Mouse (Mus musculus): ENCODE measurements at regions not wholly inside any gene's neighbourhood (a gene's known extent, or its start where the extent isn't known, plus 50 kb on each side); places are given as distances from the start of the nearest gene placed in this dataset.

DNA sequence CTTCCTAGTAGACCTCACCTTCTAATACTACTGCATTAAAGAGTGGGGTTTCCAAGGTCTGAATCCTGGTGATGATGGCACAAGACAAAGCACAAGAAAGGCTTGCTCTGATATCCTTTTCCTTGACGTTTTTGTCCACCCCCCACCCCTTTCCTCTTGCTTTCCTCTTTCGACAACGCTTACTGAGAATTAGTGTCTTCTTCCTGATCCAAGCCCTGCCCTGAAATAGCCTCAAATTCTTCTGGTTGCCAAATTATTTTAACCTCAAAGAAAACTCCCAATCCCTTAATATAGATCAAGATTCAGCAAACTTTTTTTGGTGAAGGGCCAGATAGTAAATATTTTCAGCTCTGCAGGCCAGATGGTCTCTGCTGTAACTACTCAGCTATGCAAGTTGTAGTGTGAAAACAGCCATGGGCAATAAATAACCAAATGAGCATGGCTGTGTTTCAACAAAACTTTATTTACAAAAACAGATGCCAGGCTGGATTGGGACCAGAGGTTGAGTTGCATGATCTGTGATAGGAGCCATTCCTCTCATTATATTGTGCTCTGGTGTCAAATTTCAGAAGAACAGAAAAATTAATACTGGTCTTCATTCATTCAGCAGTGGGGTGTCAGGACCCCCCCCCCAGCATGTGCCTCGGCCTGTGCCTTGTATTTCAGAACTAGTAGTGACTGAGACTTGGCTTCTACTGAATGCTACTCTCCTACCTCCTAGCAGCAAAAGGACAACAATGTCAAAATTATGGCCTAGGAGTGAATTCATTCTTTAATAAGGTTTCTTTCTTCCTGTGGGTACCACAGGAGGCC, 218.5 kb upstream of the Nrip1 start:
- H3K27ac ChIP-seq (ENCODE audit: insufficient read depth, low read length): no peak overlapping the region
- H3K36me3 ChIP-seq (ENCODE audit: control insufficient read depth, insufficient read depth, low read length, poor library complexity, severe bottlenecking): no peaks in the 10 kb centered on the region
- H3K9ac ChIP-seq (ENCODE audit: low read depth, poor library complexity, severe bottlenecking): no peak overlapping the region
- H3K27me3 ChIP-seq (ENCODE audit: control insufficient read depth, insufficient read depth, low read length, poor library complexity, severe bottlenecking): no peaks in the 10 kb centered on the region
- H3K9me3 ChIP-seq (replicated peaks; ENCODE audit: control insufficient read depth, insufficient read depth, low read length, poor library complexity, severe bottlenecking): no peaks in the 10 kb centered on the region; the same call in none of the 2 replicates
- H3K4me1 ChIP-seq (ENCODE audit: control insufficient read depth, insufficient read depth, low read length): no peaks in the 10 kb centered on the region
- TF ChIP-seq CTCF (IDR thresholded peaks at IDR 0.05; ENCODE audit: low read depth, low read length): no peak
- no peak for TF ChIP-seq EP300 (IDR thresholded peaks at IDR 0.05; ENCODE audit: insufficient read depth, low read depth, low read length)
- TF ChIP-seq POLR2A (IDR thresholded peaks at IDR 0.05; ENCODE audit: insufficient read depth, low read length): no peak
- no peak overlapping the region for H3K4me3 ChIP-seq (ENCODE audit: low read depth, low read length)

DNA sequence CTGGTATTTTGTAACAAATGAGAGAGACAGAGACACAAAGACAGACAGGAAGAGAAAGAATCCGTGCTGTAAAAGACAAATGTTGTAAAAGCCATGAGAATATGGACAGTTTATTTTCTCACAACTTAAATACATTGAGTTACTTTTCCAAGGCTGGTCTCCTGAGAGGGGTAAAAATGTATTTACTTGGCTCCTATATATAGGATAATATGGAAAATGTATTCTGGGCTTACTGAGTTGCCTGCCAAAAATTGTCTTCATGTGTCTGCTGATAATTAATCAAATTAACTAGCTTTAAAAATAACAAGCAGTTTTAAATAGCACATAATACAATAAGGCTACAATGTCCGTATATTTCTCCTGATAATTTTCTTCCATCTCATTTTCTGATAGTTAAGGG, 216.2 kb upstream of the Nrip1 start:
- Histone ChIP-seq H3K27ac (ENCODE audit: insufficient read depth, low read length) (no peak overlapping the region), H3K27me3 (ENCODE audit: control insufficient read depth, insufficient read depth, low read length, poor library complexity, severe bottlenecking) (no peaks in the 10 kb centered on the region), H3K9me3 (replicated peaks; ENCODE audit: control insufficient read depth, insufficient read depth, low read length, poor library complexity, severe bottlenecking) (no peaks in the 10 kb centered on the region; the same call in 1 of the 2 replicates), H3K36me3 (ENCODE audit: control insufficient read depth, insufficient read depth, low read length, poor library complexity, severe bottlenecking) (no peaks in the 10 kb centered on the region), H3K4me1 (ENCODE audit: control insufficient read depth, insufficient read depth, low read length) (no peaks in the 10 kb centered on the region), H3K4me3 (ENCODE audit: low read depth, low read length) (no peak overlapping the region), H3K9ac (ENCODE audit: low read depth, poor library complexity, severe bottlenecking) (no peak overlapping the region)
- TF ChIP-seq EP300 (IDR thresholded peaks at IDR 0.05; ENCODE audit: insufficient read depth, low read depth, low read length) (no peak), CTCF (IDR thresholded peaks at IDR 0.05; ENCODE audit: low read depth, low read length) (no peak), POLR2A (IDR thresholded peaks at IDR 0.05; ENCODE audit: insufficient read depth, low read length) (no peak)

DNA sequence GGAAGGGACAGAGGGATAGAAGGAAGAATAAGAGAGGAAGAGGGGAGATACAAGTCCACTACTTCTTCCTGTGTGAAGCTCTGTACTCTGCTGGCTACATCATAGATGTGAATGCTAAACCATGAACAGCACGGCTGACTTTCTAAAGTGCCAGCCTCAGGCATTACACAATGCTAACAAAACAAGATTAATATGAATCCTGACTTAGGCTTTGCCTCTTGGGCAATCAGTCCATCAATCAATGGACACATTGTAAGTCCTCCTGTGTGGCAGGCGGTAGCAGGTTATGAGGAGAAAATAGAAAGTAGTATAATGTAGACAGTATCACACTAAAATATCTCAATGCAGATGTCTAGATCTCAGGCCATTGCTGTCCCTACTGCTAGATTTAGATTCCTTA, 203.6 kb upstream of the Nrip1 start:
- no peak overlapping the region for H3K9ac ChIP-seq (ENCODE audit: low read depth, poor library complexity, severe bottlenecking)
- TF ChIP-seq POLR2A (IDR thresholded peaks at IDR 0.05; ENCODE audit: insufficient read depth, low read length) (no peak), EP300 (IDR thresholded peaks at IDR 0.05; ENCODE audit: insufficient read depth, low read depth, low read length) (no peak), CTCF (IDR thresholded peaks at IDR 0.05; ENCODE audit: low read depth, low read length) (no peak)
- H3K27me3 ChIP-seq (ENCODE audit: control insufficient read depth, insufficient read depth, low read length, poor library complexity, severe bottlenecking): no peaks in the 10 kb centered on the region
- no peaks in the 10 kb centered on the region for H3K4me1 ChIP-seq (ENCODE audit: control insufficient read depth, insufficient read depth, low read length)
- no peak overlapping the region for H3K4me3 ChIP-seq (ENCODE audit: low read depth, low read length)
- H3K9me3 ChIP-seq (replicated peaks; ENCODE audit: control insufficient read depth, insufficient read depth, low read length, poor library complexity, severe bottlenecking): no peaks in the 10 kb centered on the region
- no peak overlapping the region for H3K27ac ChIP-seq (ENCODE audit: insufficient read depth, low read length)
- H3K36me3 ChIP-seq (ENCODE audit: control insufficient read depth, insufficient read depth, low read length, poor library complexity, severe bottlenecking): no peaks in the 10 kb centered on the region

DNA sequence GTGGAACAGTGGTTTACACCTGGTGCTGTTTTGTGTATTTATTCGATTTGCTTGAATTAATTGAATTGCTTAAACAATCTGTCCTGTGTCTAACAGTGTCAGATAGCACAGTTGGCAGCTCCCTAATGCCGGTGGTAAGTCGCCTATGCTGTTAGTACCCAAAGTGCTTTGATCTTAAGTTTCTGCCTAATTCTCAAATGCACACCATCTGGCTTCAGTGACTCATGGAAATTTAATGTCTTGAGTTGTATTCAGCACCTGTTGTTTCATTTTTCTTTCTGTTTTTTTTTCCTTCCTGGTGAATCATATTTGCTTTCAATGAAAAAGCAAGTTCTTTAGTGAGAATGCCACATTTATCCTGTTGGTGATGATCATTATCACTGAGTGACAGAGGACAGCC, 201.7 kb upstream of the Nrip1 start:
- Histone ChIP-seq H3K4me3 (ENCODE audit: low read depth, low read length) (no peak overlapping the region), H3K27me3 (ENCODE audit: control insufficient read depth, insufficient read depth, low read length, poor library complexity, severe bottlenecking) (no peaks in the 10 kb centered on the region), H3K36me3 (ENCODE audit: control insufficient read depth, insufficient read depth, low read length, poor library complexity, severe bottlenecking) (no peaks in the 10 kb centered on the region), H3K9ac (ENCODE audit: low read depth, poor library complexity, severe bottlenecking) (no peak overlapping the region), H3K9me3 (replicated peaks; ENCODE audit: control insufficient read depth, insufficient read depth, low read length, poor library complexity, severe bottlenecking) (no peaks in the 10 kb centered on the region), H3K4me1 (ENCODE audit: control insufficient read depth, insufficient read depth, low read length) (no peaks in the 10 kb centered on the region), H3K27ac (ENCODE audit: insufficient read depth, low read length) (no peak overlapping the region)
- TF ChIP-seq POLR2A (IDR thresholded peaks at IDR 0.05; ENCODE audit: insufficient read depth, low read length) (no peak), CTCF (IDR thresholded peaks at IDR 0.05; ENCODE audit: low read depth, low read length) (no peak), EP300 (IDR thresholded peaks at IDR 0.05; ENCODE audit: insufficient read depth, low read depth, low read length) (no peak)

DNA sequence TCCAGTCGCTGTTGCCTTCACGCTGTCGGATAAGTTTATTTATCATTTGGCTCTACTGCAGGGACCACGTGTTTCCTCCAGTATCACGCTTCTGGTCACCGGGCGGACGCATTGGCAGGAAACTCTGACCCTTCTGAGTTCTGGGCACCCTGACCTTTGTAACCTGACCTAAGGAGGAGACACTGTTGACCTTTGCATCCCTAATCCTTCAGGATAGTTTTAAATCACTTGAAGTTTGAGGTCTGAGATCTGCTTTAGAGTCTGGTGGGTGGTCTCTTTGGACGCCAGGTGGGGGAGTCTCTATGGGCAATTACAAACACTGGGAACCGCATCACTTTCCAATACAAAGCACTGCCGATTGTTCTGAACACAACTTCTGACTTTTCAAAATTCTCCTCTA, 192.6 kb upstream of the Nrip1 start:
- Histone ChIP-seq H3K27ac (ENCODE audit: insufficient read depth, low read length) (no peak overlapping the region), H3K9ac (ENCODE audit: low read depth, poor library complexity, severe bottlenecking) (no peak overlapping the region), H3K4me1 (ENCODE audit: control insufficient read depth, insufficient read depth, low read length) (no peaks in the 10 kb centered on the region), H3K4me3 (ENCODE audit: low read depth, low read length) (no peak overlapping the region), H3K9me3 (replicated peaks; ENCODE audit: control insufficient read depth, insufficient read depth, low read length, poor library complexity, severe bottlenecking) (no peaks in the 10 kb centered on the region), H3K27me3 (ENCODE audit: control insufficient read depth, insufficient read depth, low read length, poor library complexity, severe bottlenecking) (no peaks in the 10 kb centered on the region), H3K36me3 (ENCODE audit: control insufficient read depth, insufficient read depth, low read length, poor library complexity, severe bottlenecking) (no peaks in the 10 kb centered on the region)
- TF ChIP-seq POLR2A (IDR thresholded peaks at IDR 0.05; ENCODE audit: insufficient read depth, low read length) (no peak), EP300 (IDR thresholded peaks at IDR 0.05; ENCODE audit: insufficient read depth, low read depth, low read length) (no peak), CTCF (IDR thresholded peaks at IDR 0.05; ENCODE audit: low read depth, low read length) (no peak)

DNA sequence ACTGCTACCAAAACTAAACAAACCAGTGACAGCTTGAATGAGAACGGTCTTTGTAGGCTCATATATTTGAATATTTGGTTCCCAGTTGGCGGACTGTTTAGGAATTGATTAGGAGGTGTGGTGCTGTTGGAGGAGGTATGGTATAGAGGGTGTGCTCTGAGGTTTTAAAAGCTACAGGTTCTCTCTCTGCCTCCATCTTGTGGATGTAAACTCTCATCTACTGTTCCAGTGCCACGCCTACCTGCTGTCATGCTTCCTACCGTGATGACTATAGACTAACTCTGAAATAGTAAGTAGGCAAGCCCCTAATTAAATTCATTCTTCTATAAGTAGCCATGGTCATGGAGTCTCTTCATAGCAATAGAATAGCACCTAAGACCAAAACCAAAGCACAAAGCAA, 181.2 kb upstream of the Nrip1 start:
- no peaks in the 10 kb centered on the region for H3K36me3 ChIP-seq (ENCODE audit: control insufficient read depth, insufficient read depth, low read length, poor library complexity, severe bottlenecking)
- TF ChIP-seq EP300 (IDR thresholded peaks at IDR 0.05; ENCODE audit: insufficient read depth, low read depth, low read length) (no peak), CTCF (IDR thresholded peaks at IDR 0.05; ENCODE audit: low read depth, low read length) (no peak), POLR2A (IDR thresholded peaks at IDR 0.05; ENCODE audit: insufficient read depth, low read length) (no peak)
- no peak overlapping the region for H3K27ac ChIP-seq (ENCODE audit: insufficient read depth, low read length)
- no peak overlapping the region for H3K4me3 ChIP-seq (ENCODE audit: low read depth, low read length)
- H3K9me3 ChIP-seq (replicated peaks; ENCODE audit: control insufficient read depth, insufficient read depth, low read length, poor library complexity, severe bottlenecking): peaks cover 13% of the 10 kb centered on the region
- no peaks in the 10 kb centered on the region for H3K4me1 ChIP-seq (ENCODE audit: control insufficient read depth, insufficient read depth, low read length)
- H3K9ac ChIP-seq (ENCODE audit: low read depth, poor library complexity, severe bottlenecking): no peak overlapping the region
- no peaks in the 10 kb centered on the region for H3K27me3 ChIP-seq (ENCODE audit: control insufficient read depth, insufficient read depth, low read length, poor library complexity, severe bottlenecking)
